Mouse (Mus musculus) liver, adult 2 months (tissue): ENCODE measurements at regions not wholly inside any gene's neighbourhood (a gene's known extent, or its start where the extent isn't known, plus 50 kb on each side); places are given as distances from the start of the nearest gene placed in this dataset.
"Not testable (repeated sequence)": the region's sequence is repeated elsewhere in the genome, so short reads cannot be mapped to it uniquely, and the experiment has no call there.

Experiments
- DNase-seq: peaks from one replicate; pipeline ENCODE4 v3.0.0-alpha.2; 2011; ENCODE audit warnings: low read depth, low spot score; ENCODE audit errors: extremely low read depth
- H3K27ac ChIP-seq: fragments of 200-500 bp; replicated peaks from 2 replicates; pipeline ENCODE4 v1.5.1; 2012; ENCODE audit warnings: low read depth, mild to moderate bottlenecking, control low read depth, inconsistent platforms, low read length; ENCODE audit not compliant: insufficient read depth
- H3K27me3 ChIP-seq: fragments of 200-500 bp; 2 replicates; pipeline ENCODE4 v1.6.1; 2012; ENCODE audit warnings: mild to moderate bottlenecking, moderate library complexity, low read length, inconsistent platforms; ENCODE audit not compliant: control insufficient read depth, insufficient read depth
- H3K36me3 ChIP-seq: fragments of 200-500 bp; 2 replicates; pipeline ENCODE4 v1.6.1; 2012; ENCODE audit warnings: low read length, inconsistent platforms; ENCODE audit not compliant: control insufficient read depth, insufficient read depth
- H3K4me1 ChIP-seq: fragments of 200-500 bp; 2 replicates; pipeline ENCODE4 v1.6.1; 2011; ENCODE audit warnings: low read length; ENCODE audit not compliant: control insufficient read depth, insufficient read depth
- H3K4me3 ChIP-seq: fragments of 200-500 bp; 2 replicates; pipeline ENCODE4 v1.5.1; 2011; ENCODE audit warnings: low read depth, mild to moderate bottlenecking, control low read depth, low read length, moderate library complexity; ENCODE audit not compliant: insufficient read depth
- H3K79me2 ChIP-seq: fragments of 200-500 bp; 2 replicates; pipeline ENCODE4 v1.6.1; 2012; ENCODE audit warnings: inconsistent platforms, mild to moderate bottlenecking, low read length, moderate library complexity; ENCODE audit not compliant: control insufficient read depth, insufficient read depth
- H3K9ac ChIP-seq: fragments of 200-500 bp; 2 replicates; pipeline ENCODE4 v1.6.1; 2012; ENCODE audit warnings: low read depth, mild to moderate bottlenecking, control low read depth, inconsistent platforms, low read length
- CTCF ChIP-seq: fragments of 200-500 bp; IDR thresholded peaks from 2 replicates; pipeline ENCODE4 v1.5.1; 2011; ENCODE audit warnings: low read depth, low read length, control low read depth
- POLR2A ChIP-seq: fragments of 200-500 bp; IDR thresholded peaks from 2 replicates; pipeline ENCODE4 v1.6.1; 2011; ENCODE audit warnings: low read length, control low read depth; ENCODE audit not compliant: insufficient read depth; ENCODE audit errors: extremely low read depth
- WGBS: fragments of 180-500 bp; shearing (Covaris S2); methylation state at CpG from one replicate; pipeline ENCODE4 v1.1.7; 2018; 5-methylcytosine and 5-hydroxymethylcytosine counted together

DNA sequence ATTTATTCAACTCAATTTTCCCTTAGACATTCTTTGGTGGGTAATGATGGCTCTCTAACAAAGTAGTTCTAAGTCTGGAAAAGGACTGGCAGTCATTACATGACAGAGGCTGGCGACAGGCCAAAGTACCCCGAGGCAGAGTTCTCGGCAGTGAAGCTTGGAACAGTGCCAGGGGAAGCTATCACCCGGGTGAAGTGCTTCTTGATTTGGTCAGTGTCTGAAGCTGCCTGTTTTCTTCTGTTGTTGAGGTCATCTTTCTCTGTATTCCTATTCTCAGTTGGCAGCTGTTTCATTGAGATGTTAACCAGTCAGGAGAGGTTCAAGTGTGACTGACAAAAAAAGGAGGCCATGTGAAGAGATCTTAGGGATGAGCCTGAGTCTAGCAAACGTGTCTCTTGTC, 276.6 kb downstream of the Cetn3 start:
- H3K27me3 ChIP-seq: no peaks in the 10 kb centered on the region
- H3K9ac ChIP-seq: no peak overlapping the region
- H3K27ac ChIP-seq: no peak overlapping the region
- no peaks in the 10 kb centered on the region for H3K36me3 ChIP-seq
- H3K4me1 ChIP-seq: no peaks in the 10 kb centered on the region
- no peak for TF ChIP-seq CTCF
- no peak for TF ChIP-seq POLR2A
- DNase-seq: no peak
- WGBS: 25% methylated on average over 5 of the region's 5 CpGs
- no peaks in the 10 kb centered on the region for H3K79me2 ChIP-seq
- no peak overlapping the region for H3K4me3 ChIP-seq

DNA sequence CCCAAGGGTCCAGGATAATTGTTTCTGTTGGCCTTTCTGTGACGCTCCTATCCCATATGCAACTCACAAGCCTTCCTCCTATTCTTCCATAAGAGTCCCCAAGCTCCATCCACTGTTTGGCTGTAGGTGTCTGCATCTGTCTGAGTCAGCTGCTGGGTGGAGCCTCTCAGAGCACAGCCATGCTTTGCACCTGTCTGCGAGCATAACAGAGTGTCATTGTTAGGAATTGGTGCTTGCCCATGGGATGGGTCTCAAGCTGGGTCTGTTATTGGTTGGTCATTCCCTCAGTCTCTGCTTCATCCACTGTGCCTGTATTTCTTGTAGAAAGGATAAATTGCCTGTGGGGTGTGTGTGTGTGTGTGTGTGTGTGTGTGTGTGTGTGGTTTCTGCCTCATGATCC, 281.0 kb downstream of the Cetn3 start:
- H3K27me3 ChIP-seq, H3K27ac ChIP-seq: not testable (repeated sequence)

DNA sequence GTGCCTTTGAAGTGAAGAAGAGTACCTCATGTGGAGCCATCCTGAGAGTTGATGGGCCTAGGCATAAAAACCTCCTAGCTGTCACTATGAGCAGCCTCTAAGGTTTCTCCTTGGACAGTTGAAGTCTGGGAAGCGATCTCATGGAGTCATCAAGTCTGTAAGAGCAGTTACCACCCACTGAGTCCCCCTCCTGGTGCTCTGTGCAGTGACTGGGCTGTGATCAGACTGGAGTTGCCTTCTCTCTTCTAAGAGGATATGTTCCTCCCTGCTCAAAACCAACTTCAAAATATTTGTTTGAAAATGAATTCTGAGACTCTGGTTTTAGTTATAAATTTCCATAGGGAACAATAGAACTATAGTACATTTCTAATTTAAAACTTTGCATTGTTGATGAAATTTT, 283.3 kb downstream of the Cetn3 start:
- WGBS: 64% methylated on average over 1 of the region's 1 CpGs
- no peak for TF ChIP-seq POLR2A
- no peak for TF ChIP-seq CTCF
- H3K9ac ChIP-seq: no peak overlapping the region

More for the DNA sequence above, 281.0 kb downstream of the Cetn3 start:
- not testable (repeated sequence) for H3K9ac ChIP-seq, H3K79me2 ChIP-seq, H3K4me3 ChIP-seq, H3K4me1 ChIP-seq, DNase-seq, H3K36me3 ChIP-seq
- WGBS: 90% methylated on average over 2 of the region's 2 CpGs

DNA sequence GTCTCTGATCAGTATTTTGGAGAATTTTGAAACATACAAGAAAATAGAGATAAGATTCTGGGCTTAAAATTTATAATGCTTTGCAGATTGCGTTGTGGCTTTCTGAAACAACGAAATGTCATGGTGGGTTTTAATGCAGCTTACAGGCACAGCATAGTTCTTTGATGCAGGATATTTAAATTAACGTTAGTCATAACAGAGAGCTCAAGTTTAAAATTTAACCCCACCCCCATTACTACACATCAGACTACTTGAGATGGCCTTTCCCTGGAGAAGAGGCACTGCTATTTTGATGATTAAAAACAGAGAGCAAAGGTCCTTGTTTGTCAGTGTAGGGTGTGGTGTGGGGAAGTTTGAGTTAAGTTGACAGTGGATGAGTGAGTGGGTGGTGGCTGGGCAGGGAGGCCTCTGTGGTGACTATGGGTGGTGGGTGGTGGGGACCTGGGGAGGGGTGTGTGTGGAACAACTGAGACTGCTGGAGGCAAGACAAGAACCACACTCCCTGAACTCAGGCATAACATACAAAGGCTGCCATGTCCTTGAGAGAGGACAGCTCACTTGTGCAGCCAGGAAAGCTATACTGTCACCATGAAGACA, 283.9 kb downstream of the Cetn3 start:
- Histone ChIP-seq H3K27ac (no peak overlapping the region), H3K4me1 (no peaks in the 10 kb centered on the region), H3K4me3 (no peak overlapping the region), H3K9ac (no peak overlapping the region), H3K27me3 (no peaks in the 10 kb centered on the region), H3K36me3 (no peaks in the 10 kb centered on the region), H3K79me2 (no peaks in the 10 kb centered on the region)
- TF ChIP-seq CTCF: no peak
- no peak for TF ChIP-seq POLR2A
- DNase-seq: no peak
- WGBS: 85% methylated on average over 3 of the region's 3 CpGs

More for the DNA sequence above, 283.3 kb downstream of the Cetn3 start:
- DNase-seq: no peak
- H3K27me3 ChIP-seq: no peaks in the 10 kb centered on the region
- H3K4me1 ChIP-seq: no peaks in the 10 kb centered on the region
- H3K4me3 ChIP-seq: no peak overlapping the region
- no peaks in the 10 kb centered on the region for H3K36me3 ChIP-seq
- H3K79me2 ChIP-seq: no peaks in the 10 kb centered on the region
- H3K27ac ChIP-seq: no peak overlapping the region

DNA sequence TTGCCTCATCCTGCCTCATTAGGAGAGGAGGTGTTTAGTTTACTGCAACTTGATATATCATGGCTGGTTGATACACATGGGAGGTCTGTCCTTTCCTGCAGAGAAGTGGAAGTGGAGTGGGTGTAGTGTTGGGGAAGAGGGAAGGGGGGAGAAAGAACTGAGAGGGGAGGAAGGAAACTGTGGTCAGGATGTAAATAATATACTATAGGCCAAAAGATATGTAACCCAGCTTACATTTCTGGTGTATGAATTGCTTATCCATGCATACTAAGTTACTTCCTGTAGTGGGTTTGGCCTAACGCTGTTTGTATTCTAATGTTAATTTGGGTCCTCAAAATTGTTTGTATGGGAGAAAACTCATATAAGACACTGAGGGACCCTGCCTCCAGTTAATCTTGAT, 289.6 kb downstream of the Cetn3 start:
- no peaks in the 10 kb centered on the region for H3K36me3 ChIP-seq
- DNase-seq: no peak
- no peaks in the 10 kb centered on the region for H3K4me1 ChIP-seq
- no peaks in the 10 kb centered on the region for H3K27me3 ChIP-seq
- WGBS: 82% methylated on average over 1 of the region's 1 CpGs
- H3K4me3 ChIP-seq: no peak overlapping the region
- no peak overlapping the region for H3K27ac ChIP-seq
- no peaks in the 10 kb centered on the region for H3K79me2 ChIP-seq
- no peak for TF ChIP-seq CTCF
- no peak for TF ChIP-seq POLR2A
- no peak overlapping the region for H3K9ac ChIP-seq

DNA sequence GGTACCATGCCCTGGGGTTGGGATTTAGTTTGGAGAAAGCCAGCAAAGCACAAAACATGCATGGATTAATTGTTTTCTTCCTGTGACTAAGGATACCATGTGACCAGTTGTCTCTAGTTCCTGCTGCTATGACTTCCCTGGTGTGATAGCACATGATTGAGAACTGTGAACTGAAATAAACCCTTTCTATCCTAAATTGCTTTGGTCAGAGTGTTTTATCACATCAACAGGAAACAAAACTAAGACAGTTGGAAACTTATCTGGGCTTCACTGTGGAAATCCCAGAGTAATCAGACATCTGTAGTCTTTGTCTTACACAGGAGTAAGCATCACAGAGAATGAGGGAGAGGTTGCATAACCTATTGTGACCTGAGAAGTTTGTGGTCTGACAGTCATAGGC, 290.5 kb downstream of the Cetn3 start:
- TF ChIP-seq CTCF: no peak
- TF ChIP-seq POLR2A: no peak
- H3K36me3 ChIP-seq: no peaks in the 10 kb centered on the region
- no peak overlapping the region for H3K9ac ChIP-seq
- no peak for DNase-seq
- no peak overlapping the region for H3K27ac ChIP-seq
- H3K79me2 ChIP-seq: no peaks in the 10 kb centered on the region
- no peaks in the 10 kb centered on the region for H3K27me3 ChIP-seq
- no peaks in the 10 kb centered on the region for H3K4me1 ChIP-seq
- H3K4me3 ChIP-seq: no peak overlapping the region
